Mouse (Mus musculus): ENCODE measurements around the gene Pea15a.

Gene Pea15a

DNA sequence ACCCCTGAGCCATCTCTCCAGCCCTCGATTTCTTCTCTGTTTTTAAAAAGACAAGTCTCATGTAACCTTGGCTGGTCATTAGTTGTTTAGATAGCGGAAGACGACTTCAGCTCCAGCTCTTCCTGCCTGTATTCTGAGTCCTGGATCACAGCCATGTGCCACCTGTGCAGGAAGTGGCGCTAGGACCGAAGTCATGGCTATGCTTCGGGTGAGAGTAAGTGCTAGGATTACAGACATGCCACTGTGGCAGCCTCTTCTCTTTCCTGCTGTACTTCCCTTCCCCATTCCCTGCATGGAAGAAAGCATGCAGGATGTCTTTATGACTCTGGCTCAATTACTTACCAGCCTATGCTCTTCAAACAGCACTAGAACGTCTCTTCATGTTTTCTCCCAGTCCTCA lies 27.5 kb downstream of the Pea15a start:
- in situ Hi-C loops (cut with MboI, MseI), result no loop called here

DNA sequence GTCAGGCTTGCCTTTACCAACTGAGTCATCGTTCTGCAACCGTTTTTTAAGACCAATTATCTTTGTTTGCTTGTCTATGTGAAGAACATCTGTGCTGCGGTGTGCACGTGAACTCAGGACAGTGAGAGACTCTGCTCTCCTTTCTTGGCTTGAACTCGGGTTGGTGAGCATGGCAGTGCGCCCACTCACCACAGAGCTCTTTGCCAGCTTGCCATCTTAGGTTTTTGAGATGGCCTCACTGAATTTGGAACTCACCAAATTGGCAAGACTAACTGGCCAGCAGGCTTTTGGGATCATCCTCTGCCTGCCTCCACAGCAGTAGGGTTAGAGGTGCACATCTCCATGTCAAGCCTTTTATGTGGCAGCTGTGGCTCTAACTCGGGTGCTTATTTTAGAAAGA lies 28.8 kb downstream of the Pea15a start:
- in situ Hi-C loops (cut with MboI, MseI), result no loop called here

DNA sequence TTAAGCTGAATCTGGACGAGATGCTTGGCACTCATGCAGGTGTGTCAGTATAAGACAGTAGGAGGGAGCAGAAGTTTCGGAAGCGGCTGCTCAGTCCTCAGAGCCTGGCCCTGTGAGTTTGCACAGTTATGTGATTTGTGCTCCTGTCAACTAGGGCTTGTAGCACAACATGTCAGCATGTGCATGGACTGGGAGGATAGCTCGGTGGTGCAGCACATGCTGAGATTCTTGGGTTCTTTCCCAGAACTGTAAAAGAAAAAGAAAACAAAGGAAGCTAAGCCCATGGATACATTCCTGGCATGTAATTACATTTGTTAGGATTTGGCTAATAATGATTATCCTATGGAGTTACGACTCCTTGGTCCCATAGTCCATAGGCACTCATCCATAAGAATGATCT lies 33.4 kb downstream of the Pea15a start:
- in situ Hi-C loops (cut with MboI, MseI), result no loop called here

DNA sequence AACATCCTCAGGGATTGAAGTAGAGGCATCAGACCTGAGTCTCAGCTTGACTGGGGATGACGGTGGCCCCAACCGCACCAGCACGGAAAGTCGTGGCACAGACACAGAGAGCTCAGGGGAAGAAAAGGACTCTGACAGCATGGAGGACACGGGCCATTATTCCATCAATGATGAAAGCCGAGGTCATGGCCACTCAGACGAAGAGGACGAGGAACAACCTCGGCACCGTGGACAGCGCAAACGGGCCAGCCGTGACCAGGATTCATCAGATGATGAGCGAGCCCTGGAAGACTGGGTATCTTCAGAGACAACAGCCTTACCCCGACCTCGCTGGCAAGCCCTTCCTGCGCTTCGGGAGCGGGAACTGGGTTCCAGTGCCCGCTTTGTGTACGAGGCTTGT lies 34.2 kb downstream of the Pea15a start:
- in situ Hi-C loops (cut with MboI, MseI), result no loop called here

DNA sequence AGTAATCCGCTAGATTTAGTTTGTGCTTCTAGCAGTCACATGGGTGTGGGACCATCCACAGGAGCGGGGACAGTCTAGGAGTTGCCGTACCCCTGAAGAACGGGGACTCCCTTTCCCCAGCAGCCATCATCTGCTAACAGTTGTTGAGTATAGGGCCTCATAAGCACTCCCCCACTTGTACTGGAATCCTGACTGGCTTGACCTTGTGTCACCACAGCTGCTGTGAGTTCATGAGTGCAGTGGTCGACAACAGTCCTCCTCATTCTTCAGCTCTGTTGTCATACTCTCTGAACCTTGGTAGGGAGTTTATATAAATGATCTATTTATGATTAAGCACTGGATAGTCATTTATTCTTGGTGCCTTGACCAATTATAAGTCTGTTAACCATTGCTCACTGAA lies 36.8 kb downstream of the Pea15a start:
- in situ Hi-C loops (cut with MboI, MseI), result no loop called here

DNA sequence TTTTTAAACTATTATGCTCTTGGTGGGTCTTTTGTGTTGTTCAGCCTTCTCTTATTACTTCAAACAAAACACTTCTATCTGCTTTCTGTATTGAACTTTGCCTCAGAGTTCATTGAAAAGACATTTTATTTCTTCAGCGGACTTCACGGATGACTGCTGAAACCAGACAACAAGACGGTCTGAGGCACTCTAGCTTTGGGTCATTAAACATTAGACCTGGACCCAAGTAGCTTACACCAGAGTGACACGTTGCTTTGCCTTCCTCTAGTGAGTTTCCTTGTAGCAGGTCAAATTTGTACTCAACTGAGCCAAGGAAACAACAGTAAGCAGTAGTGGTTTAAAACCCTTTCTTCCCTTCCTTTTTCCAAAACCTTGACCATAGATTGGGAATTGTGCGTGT lies 38.7 kb downstream of the Pea15a start:
- in situ Hi-C loops (cut with MboI, MseI), result no loop called here

DNA sequence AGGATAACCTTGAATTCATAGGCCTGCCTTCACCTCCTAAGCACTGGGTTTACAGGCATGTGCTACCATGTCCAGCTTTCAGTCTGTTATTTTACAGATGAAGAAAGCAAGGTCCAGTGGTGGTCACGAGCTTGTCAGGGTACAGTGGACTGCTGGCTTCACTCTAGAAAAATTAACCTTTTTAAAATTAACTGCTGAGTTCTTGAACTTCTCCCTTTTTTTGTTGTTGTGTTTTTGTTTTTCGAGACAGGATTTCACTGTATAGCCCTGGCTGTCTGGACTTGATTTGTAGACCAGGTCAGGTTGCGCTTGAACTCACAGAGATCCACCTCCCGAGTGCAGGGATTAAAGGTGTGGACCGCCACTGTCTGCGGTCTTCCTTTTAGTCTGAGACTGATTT lies 43.6 kb downstream of the Pea15a start:
- in situ Hi-C loops (cut with MboI, MseI), result no loop called here

DNA sequence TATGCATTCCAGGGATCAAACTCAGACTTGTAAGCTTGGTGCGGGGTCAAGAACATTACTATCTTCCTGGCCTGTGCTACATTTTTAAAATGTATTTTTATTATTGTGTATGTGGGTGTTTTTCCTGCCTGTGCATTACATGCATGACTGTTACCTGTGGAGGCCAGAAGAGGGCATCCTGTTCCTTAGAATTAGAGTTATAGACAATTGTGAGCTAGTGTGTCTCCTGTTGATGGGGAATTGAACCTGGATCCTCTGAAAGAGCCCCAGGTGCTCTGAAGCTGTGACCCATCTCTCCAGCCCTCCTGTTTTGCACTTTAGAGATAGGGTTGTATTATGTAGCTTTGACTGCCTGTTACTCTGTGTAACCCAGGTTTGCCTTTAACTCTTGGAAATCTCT lies 44.6 kb downstream of the Pea15a start:
- in situ Hi-C loops (cut with MboI, MseI), result no loop called here

DNA sequence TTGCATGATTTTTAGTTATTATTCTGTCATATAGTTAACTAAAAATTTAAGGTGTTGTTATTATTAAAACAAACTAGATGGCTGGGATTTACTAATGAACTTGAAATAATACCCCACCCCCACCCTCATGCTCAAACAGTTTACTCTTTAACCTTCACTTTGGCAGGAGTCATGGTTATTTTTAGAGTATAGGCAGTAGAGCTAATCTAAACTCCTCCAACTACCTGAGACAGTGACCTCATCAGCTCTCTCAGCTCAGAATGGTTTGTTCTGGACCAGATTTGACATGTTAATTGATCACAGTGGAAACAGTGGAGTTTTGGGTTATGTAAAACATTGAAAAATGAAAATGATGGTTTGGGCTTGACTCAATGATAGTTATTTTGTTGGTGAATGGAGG lies 46.1 kb downstream of the Pea15a start:
- in situ Hi-C loops (cut with MboI, MseI), result no loop called here

DNA sequence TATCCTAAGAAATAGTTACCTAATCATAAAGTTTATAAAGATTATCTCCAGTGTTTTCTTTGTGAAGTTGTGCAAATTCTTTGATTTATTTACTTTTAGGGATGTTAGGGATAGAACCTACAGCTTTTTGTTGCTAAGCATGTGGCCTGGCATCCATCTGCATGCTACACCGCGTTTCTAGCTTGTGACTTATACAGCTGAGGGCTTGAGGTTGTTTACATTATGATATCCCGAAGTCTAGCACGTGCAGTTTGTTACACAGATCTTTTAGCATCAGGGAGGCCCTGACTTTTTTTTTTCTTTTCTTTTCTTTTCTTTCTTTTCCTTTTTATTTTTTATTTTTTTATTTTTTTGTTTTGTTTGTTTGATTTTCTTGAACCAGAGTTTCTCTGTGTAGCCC lies 46.6 kb downstream of the Pea15a start:
- in situ Hi-C loops (cut with MboI, MseI), result no loop called here

DNA sequence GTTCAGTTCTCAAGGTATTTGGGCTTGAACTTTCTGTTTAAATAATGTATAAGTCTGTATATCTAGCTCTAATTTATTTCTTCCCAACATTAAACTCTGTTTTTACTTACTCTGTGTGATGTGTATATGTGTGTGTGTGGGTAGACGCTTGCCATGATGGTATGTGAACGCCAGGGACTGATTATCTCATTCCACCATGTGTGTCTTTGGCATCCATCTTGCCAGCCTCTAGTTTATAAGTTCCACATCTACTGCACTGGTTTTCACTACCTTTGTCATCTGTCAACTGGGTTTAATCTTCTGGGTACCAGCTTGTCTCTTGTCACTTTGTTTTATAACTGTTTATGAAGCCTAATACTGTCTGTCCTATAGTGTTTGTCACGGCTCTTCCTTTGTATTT lies 51.1 kb downstream of the Pea15a start:
- in situ Hi-C loops (cut with MboI, MseI), result no loop called here

DNA sequence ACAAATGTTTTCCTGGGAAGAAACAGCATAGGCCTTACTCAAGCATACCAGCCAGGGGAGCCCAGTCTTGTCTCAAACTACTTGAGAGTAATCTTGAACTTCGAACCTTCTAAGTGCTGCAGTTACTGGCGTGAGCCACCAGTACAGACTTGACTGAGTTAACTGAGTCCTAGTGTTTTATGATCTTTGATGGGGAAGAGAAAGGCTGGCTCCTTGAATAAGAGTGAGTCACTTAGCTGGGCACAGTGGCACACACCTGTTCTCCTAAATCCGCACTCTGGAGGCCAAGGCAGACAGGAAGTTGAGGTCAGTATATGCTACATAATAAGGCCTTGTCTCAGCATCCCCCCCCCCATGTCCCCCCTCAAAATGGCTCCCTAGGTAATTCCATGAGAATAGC lies 52.1 kb downstream of the Pea15a start:
- in situ Hi-C loops (cut with MboI, MseI), result no loop called here

DNA sequence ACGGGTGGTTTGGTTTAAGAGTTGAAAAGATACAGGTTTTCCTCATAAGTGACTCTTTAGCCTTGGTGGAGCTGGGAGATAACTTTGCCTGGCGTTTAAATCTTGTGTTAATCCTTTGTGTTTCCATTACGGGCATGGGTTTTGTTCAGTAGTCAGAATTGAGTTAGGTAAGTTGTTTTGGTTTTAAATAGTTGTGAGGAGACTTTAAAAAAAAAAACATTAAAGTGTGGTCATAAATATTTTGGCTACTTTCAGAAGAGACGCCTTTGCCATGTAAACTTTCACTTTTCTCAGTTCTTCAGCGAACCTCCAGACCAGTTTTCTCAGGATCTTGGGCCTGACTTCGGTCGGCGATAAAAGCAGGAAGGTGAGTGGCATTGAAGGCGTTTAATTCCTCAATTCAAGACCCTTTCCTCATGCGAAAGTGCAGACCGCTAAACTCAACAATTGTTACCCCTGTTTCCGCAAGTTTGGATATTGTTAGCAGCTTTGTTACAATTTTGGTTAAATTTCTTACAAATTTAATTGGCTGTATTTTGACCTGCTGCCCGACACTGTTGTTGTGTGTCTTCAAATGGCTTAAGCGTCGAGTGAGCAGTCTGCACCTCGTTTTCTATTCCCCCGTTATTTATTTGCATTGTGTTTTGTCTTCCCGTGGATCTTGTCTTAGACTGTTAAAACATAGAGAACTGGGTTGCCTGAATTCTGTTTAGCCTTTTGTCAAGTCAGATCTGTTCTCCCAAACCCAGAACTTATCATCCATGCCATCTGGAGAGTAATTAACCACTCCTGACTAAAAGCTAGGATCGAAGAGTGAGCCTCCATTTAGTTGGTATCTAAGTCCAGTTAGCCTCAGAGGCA lies 57.4 kb downstream of the Pea15a start:
- in situ Hi-C loops (cut with MboI, MseI), result loop anchor here (5.0 to 25.0 kb wide), 2 partner anchors 163 to 363 kb away; partner anchors contain the start of genes Cfap45 and Tagln2

DNA sequence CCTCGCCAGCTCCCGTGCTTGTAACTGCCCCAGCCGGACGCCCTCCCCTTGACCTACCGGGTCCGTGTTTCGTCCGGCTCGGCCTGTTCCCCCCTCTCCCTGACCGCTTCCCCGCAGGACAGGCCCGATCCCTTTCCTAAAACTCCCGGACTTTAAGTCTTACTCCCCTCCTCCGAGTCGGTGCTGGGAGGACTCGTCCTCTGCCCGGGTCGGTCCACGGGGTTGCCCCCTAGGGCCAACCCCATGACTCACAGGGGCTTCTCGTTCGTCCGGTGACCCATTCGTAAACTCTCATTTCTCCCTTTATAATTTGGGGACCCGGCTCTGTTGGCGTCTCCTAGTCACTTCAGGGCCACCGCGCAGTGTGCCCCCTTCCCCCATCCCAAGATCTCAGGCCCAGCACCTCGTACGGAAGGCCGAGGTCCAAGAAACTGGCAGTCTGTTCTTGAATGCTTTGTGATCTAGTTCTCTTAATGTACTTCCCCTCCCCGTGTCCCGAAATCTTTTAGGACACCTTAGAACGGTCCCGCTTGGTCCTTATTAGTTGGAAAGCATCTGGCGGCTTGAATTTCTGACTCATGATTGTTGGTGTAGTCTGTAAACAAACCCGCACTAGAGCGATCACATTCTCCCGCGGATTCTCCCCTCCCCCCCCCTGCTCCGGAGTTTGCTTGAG lies 58.2 kb downstream of the Pea15a start:
- in situ Hi-C loops (cut with MboI, MseI), result loop anchor here (5.0 to 25.0 kb wide), 2 partner anchors 164 to 364 kb away; partner anchors contain the start of genes Cfap45 and Tagln2

DNA sequence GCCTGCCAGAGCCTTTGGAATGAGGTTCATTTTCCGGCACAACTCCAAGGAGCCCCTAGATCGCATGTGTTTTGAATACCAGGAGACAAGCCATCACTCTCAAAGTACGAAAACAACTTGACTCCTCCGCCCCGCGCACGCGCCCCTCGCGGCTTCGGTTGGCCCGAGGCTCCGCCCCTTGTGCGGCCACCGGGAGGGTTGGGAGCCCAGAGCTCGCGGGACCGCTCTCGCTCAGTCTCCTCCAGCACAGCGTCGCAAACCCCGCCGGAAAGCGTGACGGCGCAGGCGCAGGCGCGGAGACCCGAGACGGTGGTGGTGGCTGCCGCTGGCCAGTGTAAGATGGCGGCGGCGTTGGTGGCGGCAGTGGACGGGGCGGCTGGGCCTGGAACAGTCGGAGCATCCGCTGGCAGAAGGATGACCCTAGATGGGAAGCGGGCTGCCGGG lies 58.7 kb downstream of the Pea15a start, which contains the start of gene Dcaf8:
Gene Dcaf8, plus strand, starts transcription at position 250 of the 444 bp plus-strand sequence.
- in situ Hi-C loops (cut with MboI, MseI), result loop anchor here (5.0 to 25.0 kb wide), 2 partner anchors 164 to 364 kb away; partner anchors contain the start of genes Cfap45 and Tagln2

Measured in regulatory T cell (primary cell).